Mouse (Mus musculus): ENCODE data around the gene Zfp457. TPM values are rescaled to one million over a fixed set of nuclear protein-coding genes. Genes with fewer than 3 reads are reported as not detected.
"Not testable (repeated sequence)": the region's sequence is repeated elsewhere in the genome, so short reads cannot be mapped to it uniquely, and the experiment has no call there.

The Zfp457 gene
- 0.64 and 1.1 TPM in 2 replicates for polyA plus RNA-seq (2014; fragmentation: Nextera tagmentation; extraction: Ambion mirVana)

DNA sequence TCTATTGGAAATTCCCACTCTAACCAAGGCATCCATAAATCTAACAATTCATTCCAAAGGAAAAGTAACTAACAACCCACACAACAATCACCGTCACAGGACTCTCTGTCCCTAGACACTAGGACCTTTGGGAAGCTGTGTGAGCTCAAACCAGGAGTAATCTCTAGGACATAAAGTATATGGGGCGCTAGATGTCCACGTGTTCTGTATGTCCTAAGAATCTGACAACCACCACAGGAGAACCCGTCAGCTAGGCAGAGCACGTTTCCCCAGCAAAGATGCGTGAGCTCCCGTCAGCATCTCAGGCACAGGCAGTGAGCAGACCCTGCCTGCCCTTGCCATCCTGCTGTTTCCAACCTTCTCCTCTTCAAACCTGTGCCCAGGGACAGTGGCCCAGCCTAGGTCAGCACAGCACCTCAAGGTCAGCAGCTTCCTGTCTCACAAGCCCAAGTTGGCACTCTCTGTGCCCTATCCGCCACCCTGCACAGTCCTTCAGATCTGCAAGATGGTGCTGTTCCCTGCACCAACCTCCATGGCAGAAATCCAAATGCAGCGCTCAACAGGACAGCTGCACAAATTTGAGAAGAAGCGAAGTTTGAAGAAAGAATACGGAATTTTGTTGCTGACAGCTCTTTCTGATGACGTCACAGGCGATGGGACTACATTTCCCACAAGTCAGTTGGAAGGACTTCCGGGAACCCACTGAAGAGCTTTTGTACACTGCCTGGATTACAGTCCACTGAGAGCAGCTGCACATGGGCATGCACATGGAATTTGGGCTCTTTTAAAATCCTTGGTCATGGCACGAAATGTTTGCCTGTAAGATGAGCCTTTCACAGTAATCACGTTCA, at the start of gene Zfp457:
Zfp457 (minus strand) TSS at position 664 of the 851 bp plus-strand sequence.
- 9% methylated on average over 16 of the region's 16 CpGs for WGBS
- H3K4me3 ChIP-seq (ENCODE audit: low read depth, low read length) = peak within 1 kb of the TSS; percentile 79
- H3K9me3 ChIP-seq (ENCODE audit: control insufficient read depth, low read depth, low read length) = no peaks in the 10 kb centered on the region
- no peaks in the 10 kb centered on the region for H3K36me3 ChIP-seq (ENCODE audit: control insufficient read depth, insufficient read depth, low read length)
- no peak within 1 kb of the TSS for H3K27ac ChIP-seq (ENCODE audit: low read length)
- H3K4me1 ChIP-seq (ENCODE audit: control insufficient read depth, insufficient read depth, low read length) = 0 out of 2 replicates have a peak, but pooled peaks cover 4% of the 10 kb centered on the region
- peak within 1 kb of the TSS; percentile 85 for H3K4me2 ChIP-seq (replicated peaks; ENCODE audit: low read depth, low read length)
- no peaks in the 10 kb centered on the region for H3K27me3 ChIP-seq (ENCODE audit: control insufficient read depth, insufficient read depth, low read length)
- H3K9ac ChIP-seq (replicated peaks; ENCODE audit: low read depth, low read length) = peak within 1 kb of the TSS; percentile 71
- peak; percentile 98 for ATAC-seq (ENCODE audit: insufficient number of reproducible peaks, insufficient read depth, low FRiP score, low read depth)

- Histone ChIP-seq H3K9ac (replicated peaks; ENCODE audit: low read depth, low read length) (no peak overlapping the region), H3K27me3 (ENCODE audit: control insufficient read depth, insufficient read depth, low read length) (no peaks in the 10 kb centered on the region), H3K27ac (ENCODE audit: low read length) (no peak overlapping the region), H3K4me2 (replicated peaks; ENCODE audit: low read depth, low read length) (no peak overlapping the region), H3K36me3 (ENCODE audit: control insufficient read depth, insufficient read depth, low read length) (no peaks in the 10 kb centered on the region), H3K4me1 (ENCODE audit: control insufficient read depth, insufficient read depth, low read length) (no peaks in the 10 kb centered on the region), H3K9me3 (ENCODE audit: control insufficient read depth, low read depth, low read length) (no peaks in the 10 kb centered on the region), H3K4me3 (ENCODE audit: low read depth, low read length) (no peak overlapping the region)
- no peak for ATAC-seq (ENCODE audit: insufficient number of reproducible peaks, insufficient read depth, low FRiP score, low read depth)
Measured at GRCm38 (mm10) chr13:67351854-67352253, 45.6 kb upstream of the Zfp457 start.

DNA sequence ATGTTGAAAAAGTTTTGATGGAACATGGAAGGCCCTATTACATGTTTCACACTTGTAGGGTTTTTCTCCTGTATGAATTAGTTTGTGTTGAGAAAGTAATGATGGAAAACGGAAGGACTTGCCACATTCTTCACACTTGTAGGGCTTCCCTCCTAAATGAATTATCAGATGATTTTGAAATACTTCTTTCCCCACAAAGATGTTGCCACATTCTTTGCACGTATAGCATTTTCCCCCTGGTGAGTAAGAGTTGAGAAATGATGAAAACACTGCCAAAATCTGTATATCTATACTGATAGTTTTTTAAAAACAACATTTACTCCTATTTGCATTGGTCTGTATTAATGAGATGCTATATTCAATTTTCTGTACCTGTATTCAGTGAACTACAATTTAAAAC, 37.1 kb upstream of the Zfp457 start:
- ATAC-seq (ENCODE audit: insufficient number of reproducible peaks, insufficient read depth, low FRiP score, low read depth) = no peak

GRCm38 (mm10) chr13:67332877-67333276, 26.6 kb upstream of the Zfp457 start:
- no peaks in the 10 kb centered on the region for H3K9me3 ChIP-seq (ENCODE audit: control insufficient read depth, low read depth, low read length)
- H3K9ac ChIP-seq (replicated peaks; ENCODE audit: low read depth, low read length) = peak overlapping the region; percentile 23
- 70% methylated on average over 1 of the region's 1 CpGs for WGBS
- peak overlapping the region; percentile 54 for H3K4me2 ChIP-seq (replicated peaks; ENCODE audit: low read depth, low read length)
- H3K4me1 ChIP-seq (ENCODE audit: control insufficient read depth, insufficient read depth, low read length) = no peaks in the 10 kb centered on the region
- ATAC-seq (ENCODE audit: insufficient number of reproducible peaks, insufficient read depth, low FRiP score, low read depth) = no peak
- H3K36me3 ChIP-seq (ENCODE audit: control insufficient read depth, insufficient read depth, low read length) = no peaks in the 10 kb centered on the region
- H3K4me3 ChIP-seq (ENCODE audit: low read depth, low read length) = peak overlapping the region; percentile 59
- H3K27ac ChIP-seq (ENCODE audit: low read length) = no peak overlapping the region; the same call in 1 of the 2 replicates
- H3K27me3 ChIP-seq (ENCODE audit: control insufficient read depth, insufficient read depth, low read length) = no peaks in the 10 kb centered on the region

More for the DNA sequence above, 37.1 kb upstream of the Zfp457 start:
- Histone ChIP-seq H3K27ac (ENCODE audit: low read length) (no peak overlapping the region), H3K4me3 (ENCODE audit: low read depth, low read length) (no peak overlapping the region), H3K9me3 (ENCODE audit: control insufficient read depth, low read depth, low read length) (no peaks in the 10 kb centered on the region), H3K9ac (replicated peaks; ENCODE audit: low read depth, low read length) (no peak overlapping the region), H3K36me3 (ENCODE audit: control insufficient read depth, insufficient read depth, low read length) (0 out of 2 replicates have a peak, but pooled peaks cover 3% of the 10 kb centered on the region), H3K4me1 (ENCODE audit: control insufficient read depth, insufficient read depth, low read length) (no peaks in the 10 kb centered on the region), H3K27me3 (ENCODE audit: control insufficient read depth, insufficient read depth, low read length) (no peaks in the 10 kb centered on the region), H3K4me2 (replicated peaks; ENCODE audit: low read depth, low read length) (no peak overlapping the region)
- WGBS = 90% methylated on average over 2 of the region's 2 CpGs

DNA sequence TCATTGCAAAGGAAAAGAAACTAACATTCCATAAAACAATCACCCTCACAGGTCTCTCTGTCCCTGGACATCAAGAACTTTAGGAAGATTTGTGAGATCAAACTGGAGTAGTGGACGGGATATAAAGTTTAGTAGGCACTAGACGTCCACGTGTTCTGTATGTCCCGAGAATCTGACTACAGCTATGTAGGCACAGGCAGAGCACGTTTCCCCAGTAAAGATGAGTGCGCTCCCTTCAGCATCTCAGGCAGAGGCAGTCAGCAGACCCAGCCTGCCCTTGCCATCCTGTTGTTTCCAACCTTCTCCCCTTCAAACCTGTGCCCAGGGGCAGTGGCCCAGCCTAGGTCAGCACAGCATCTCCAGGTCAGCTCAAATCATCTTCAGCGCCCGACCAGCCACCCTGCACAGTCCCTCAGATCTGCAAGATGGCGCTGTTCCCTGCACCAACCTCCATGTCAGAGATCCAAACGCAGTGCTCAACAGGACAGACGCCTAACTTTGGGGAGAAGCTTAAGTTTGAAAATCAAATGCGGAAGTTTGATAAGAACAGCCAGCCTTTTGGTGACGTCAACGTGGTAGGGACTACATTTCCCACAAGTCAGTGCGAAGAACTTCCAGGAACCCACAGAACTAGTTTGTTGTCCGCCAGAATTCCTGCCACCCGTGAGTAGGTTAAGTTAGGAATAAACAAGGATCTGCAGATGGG, 25.9 kb upstream of the Zfp457 start, which contains the start of gene Zfp595:
Zfp595 (minus strand) TSS at position 552 of the 706 bp plus-strand sequence.
- Histone ChIP-seq H3K27me3 (ENCODE audit: control insufficient read depth, insufficient read depth, low read length) (no peaks in the 10 kb centered on the region), H3K4me1 (ENCODE audit: control insufficient read depth, insufficient read depth, low read length) (no peaks in the 10 kb centered on the region), H3K36me3 (ENCODE audit: control insufficient read depth, insufficient read depth, low read length) (no peaks in the 10 kb centered on the region), H3K4me3 (ENCODE audit: low read depth, low read length) (peak within 1 kb of the TSS; percentile 59), H3K4me2 (replicated peaks; ENCODE audit: low read depth, low read length) (peak within 1 kb of the TSS; percentile 54), H3K9ac (replicated peaks; ENCODE audit: low read depth, low read length) (peak within 1 kb of the TSS; percentile 23), H3K27ac (ENCODE audit: low read length) (peak within 1 kb of the TSS; percentile 44; the same call in 1 of the 2 replicates), H3K9me3 (ENCODE audit: control insufficient read depth, low read depth, low read length) (no peaks in the 10 kb centered on the region)
- ATAC-seq (ENCODE audit: insufficient number of reproducible peaks, insufficient read depth, low FRiP score, low read depth) = peak; percentile 89
- WGBS = 15% methylated on average over 17 of the region's 17 CpGs

DNA sequence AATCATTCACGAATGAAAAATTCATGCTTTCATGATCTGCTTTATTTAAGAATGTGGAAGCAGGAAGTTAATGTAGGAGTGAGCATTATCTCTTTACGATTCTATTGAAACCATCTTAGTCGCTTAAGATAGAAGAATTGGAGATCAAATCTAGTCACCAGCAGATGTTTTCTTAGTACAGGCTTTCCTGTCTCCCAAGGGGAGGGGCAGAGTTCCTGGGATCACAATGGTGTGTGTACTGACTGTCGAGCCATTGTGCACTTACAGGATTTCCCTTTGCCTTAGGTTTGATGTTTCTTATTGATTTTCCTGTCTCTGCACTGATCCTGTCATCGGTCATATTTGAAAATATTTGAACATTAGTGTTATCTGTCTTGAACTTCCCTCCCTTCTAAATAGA, 433 bp upstream of the Zfp457 start:
- Histone ChIP-seq H3K36me3 (ENCODE audit: control insufficient read depth, insufficient read depth, low read length) (no peaks in the 10 kb centered on the region), H3K9ac (replicated peaks; ENCODE audit: low read depth, low read length) (peak overlapping the region; percentile 18; the same call in 1 of the 2 replicates), H3K27me3 (ENCODE audit: control insufficient read depth, insufficient read depth, low read length) (no peaks in the 10 kb centered on the region), H3K4me2 (replicated peaks; ENCODE audit: low read depth, low read length) (peak overlapping the region; percentile 85), H3K9me3 (ENCODE audit: control insufficient read depth, low read depth, low read length) (no peaks in the 10 kb centered on the region), H3K4me1 (ENCODE audit: control insufficient read depth, insufficient read depth, low read length) (0 out of 2 replicates have a peak, but pooled peaks cover 4% of the 10 kb centered on the region), H3K4me3 (ENCODE audit: low read depth, low read length) (peak overlapping the region; percentile 79), H3K27ac (ENCODE audit: low read length) (no peak overlapping the region)
- 25% methylated on average over 5 of the region's 5 CpGs for whole genome bisulfite sequencing
- ATAC-seq (ENCODE audit: insufficient number of reproducible peaks, insufficient read depth, low FRiP score, low read depth) = peak; percentile 67; the same call in 1 of the 2 replicates

GRCm38 (mm10) chr13:67278314-67278713, 28.0 kb downstream of the Zfp457 start, which contains the start of gene Zfp458:
Zfp458 (minus strand) TSS chr13:67278466.
- Histone ChIP-seq H3K4me3 (ENCODE audit: low read depth, low read length) (no peak within 1 kb of the TSS), H3K27me3 (ENCODE audit: control insufficient read depth, insufficient read depth, low read length) (no peaks in the 10 kb centered on the region), H3K4me1 (ENCODE audit: control insufficient read depth, insufficient read depth, low read length) (no peaks in the 10 kb centered on the region), H3K9ac (replicated peaks; ENCODE audit: low read depth, low read length) (no peak within 1 kb of the TSS), H3K36me3 (ENCODE audit: control insufficient read depth, insufficient read depth, low read length) (no peaks in the 10 kb centered on the region), H3K27ac (ENCODE audit: low read length) (no peak within 1 kb of the TSS), H3K4me2 (replicated peaks; ENCODE audit: low read depth, low read length) (no peak within 1 kb of the TSS), H3K9me3 (ENCODE audit: control insufficient read depth, low read depth, low read length) (no peaks in the 10 kb centered on the region)
- WGBS = 43% methylated on average over 7 of the region's 7 CpGs
- peak; percentile 61 for ATAC-seq (ENCODE audit: insufficient number of reproducible peaks, insufficient read depth, low FRiP score, low read depth)

DNA sequence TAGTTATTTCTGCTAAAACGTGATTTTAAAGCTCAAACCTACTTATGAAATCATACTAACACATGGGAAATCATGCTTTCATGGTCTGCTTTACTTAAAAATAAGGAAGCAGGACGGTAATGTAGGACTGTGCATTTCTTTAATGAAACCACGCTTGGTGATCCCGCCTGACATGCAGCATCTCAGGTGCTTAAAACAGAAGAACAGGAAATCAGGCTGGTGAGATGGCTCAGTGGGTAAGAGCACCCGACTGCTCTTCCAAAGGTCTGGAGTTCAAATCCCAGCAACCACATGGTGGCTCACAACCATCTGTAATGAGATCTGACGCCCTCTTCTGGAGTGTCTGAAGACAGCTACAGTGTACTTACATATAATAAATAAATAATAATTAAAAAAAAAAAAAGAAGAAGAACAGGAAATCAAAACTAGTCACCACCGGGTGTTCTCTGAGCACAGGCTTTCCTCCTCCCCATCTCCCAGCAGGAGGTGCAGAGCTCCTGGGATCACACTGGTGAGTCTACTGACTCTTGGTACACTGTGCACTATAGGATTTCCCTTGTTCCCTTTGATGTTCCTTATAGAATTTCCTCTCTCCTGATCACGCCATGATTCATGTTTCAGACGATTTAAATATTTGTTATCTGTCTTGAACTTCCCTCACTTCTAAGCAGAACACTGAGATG, 36.8 kb downstream of the Zfp457 start:
- ATAC-seq (ENCODE audit: insufficient number of reproducible peaks, insufficient read depth, low FRiP score, low read depth) = peak; percentile 47; the same call in 1 of the 2 replicates
- not testable (repeated sequence) for H3K4me1 ChIP-seq (ENCODE audit: control insufficient read depth, insufficient read depth, low read length); H3K9me3 ChIP-seq (ENCODE audit: control insufficient read depth, low read depth, low read length); H3K36me3 ChIP-seq (ENCODE audit: control insufficient read depth, insufficient read depth, low read length); H3K27me3 ChIP-seq (ENCODE audit: control insufficient read depth, insufficient read depth, low read length); H3K27ac ChIP-seq (ENCODE audit: low read length)
- H3K4me3 ChIP-seq (ENCODE audit: low read depth, low read length) = peak overlapping the region; percentile 68
- WGBS = 39% methylated on average over 8 of the region's 9 CpGs
- H3K9ac ChIP-seq (replicated peaks; ENCODE audit: low read depth, low read length) = peak overlapping the region; percentile 42
- peak overlapping the region; percentile 60 for H3K4me2 ChIP-seq (replicated peaks; ENCODE audit: low read depth, low read length)

Data from stomach, embryonic 14.5 days (tissue).